Mouse (Mus musculus) intestine, postnatal 0 days (tissue): ENCODE results near the gene Gm26992. TPM values are rescaled to one million over a fixed set of nuclear protein-coding genes. Genes with fewer than 3 reads are reported as not detected.
A peak's percentile ranks its signal among the peaks of the same experiment; 100 is the strongest.

Experiments
- ATAC-seq: fragments of 200-750 bp; cut with Nextera tagmentation; 2 replicates; pipeline ENCODE4 v1.8.0; 2017; ENCODE audit warnings: mild to moderate bottlenecking, moderate TSS enrichment, moderate library complexity
- H3K27ac ChIP-seq: fragments of 300-500 bp; sonication (generic); 2 replicates; pipeline ENCODE4 v1.5.1; 2014; ENCODE audit warnings: mild to moderate bottlenecking, low read depth, low read length, moderate library complexity
- H3K27me3 ChIP-seq: fragments of 300-500 bp; sonication (generic); replicated peaks from 2 replicates; pipeline ENCODE4 v1.6.1; 2014; ENCODE audit warnings: low read length, mixed read lengths; ENCODE audit not compliant: control insufficient read depth, insufficient read depth
- H3K36me3 ChIP-seq: fragments of 300-500 bp; sonication (generic); 2 replicates; pipeline ENCODE4 v1.6.1; 2014; ENCODE audit warnings: mild to moderate bottlenecking, moderate library complexity; ENCODE audit not compliant: control insufficient read depth, insufficient read depth
- H3K4me1 ChIP-seq: fragments of 300-500 bp; sonication (generic); replicated peaks from 2 replicates; pipeline ENCODE4 v1.6.1; 2014; ENCODE audit warnings: antibody characterized with exemption, low read length, mixed read lengths; ENCODE audit not compliant: control insufficient read depth, insufficient read depth
- H3K4me2 ChIP-seq: fragments of 300-500 bp; sonication (generic); replicated peaks from 2 replicates; pipeline ENCODE4 v1.6.1; 2014; ENCODE audit warnings: low read depth, mild to moderate bottlenecking, moderate library complexity
- H3K4me3 ChIP-seq: fragments of 300-500 bp; sonication (generic); 2 replicates; pipeline ENCODE4 v1.5.1; 2014; ENCODE audit warnings: low read depth, low read length
- H3K9ac ChIP-seq: fragments of 300-500 bp; sonication (generic); 2 replicates; pipeline ENCODE4 v1.6.1; 2014; ENCODE audit warnings: mild to moderate bottlenecking, low read depth, low read length
- H3K9me3 ChIP-seq: fragments of 300-500 bp; sonication (generic); 2 replicates; pipeline ENCODE4 v1.6.1; 2016; ENCODE audit warnings: mixed run types; ENCODE audit not compliant: control insufficient read depth
- CTCF ChIP-seq: sonication (generic); IDR thresholded peaks from 2 replicates; pipeline ENCODE4 v1.5.1; 2016; ENCODE audit warnings: low read depth, mild to moderate bottlenecking, control low read depth, antibody characterized with exemption, moderate library complexity
- WGBS: fragments of 180-500 bp; shearing (Covaris S2); extraction: QIAGEN DNeasy Blood & Tissue Kit; methylation state at CpG from one replicate; pipeline ENCODE4 v1.1.7; 2014; 5-methylcytosine and 5-hydroxymethylcytosine counted together
- polyA plus RNA-seq: library from polyadenylated mRNA; unstranded; fragments of >200 nt; fragmentation: Nextera tagmentation; extraction: Ambion mirVana; gene quantifications from 2 replicates; pipeline ENCODE4 v1.2.1, GENCODE M21; 2015

Gene Gm26992
- polyA plus RNA-seq, 1 experiment from 2014 or later = not detected

DNA sequence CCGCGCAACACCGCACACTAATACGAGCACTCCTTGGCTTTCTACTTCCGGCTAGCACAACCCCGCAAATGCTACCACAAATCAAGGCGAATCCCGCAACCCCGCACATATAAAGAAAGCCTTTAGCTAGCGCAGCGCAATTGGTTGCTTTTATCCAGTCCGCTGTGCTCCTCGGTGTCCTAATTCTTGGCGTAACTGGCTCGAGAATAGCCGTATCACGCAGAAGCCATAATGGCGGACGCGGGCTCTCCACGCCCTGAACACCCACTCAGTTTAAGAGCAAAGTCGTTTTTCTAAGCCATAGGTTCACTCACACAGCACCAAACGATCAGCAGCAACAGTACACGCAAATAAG is 60.3 kb downstream of the Gm26992 start:
- H3K27ac ChIP-seq = peak overlapping the region; percentile 60
- ATAC-seq = no peak
- peak overlapping the region; percentile 46; the same call in 1 of the 2 replicates for H3K9ac ChIP-seq
- H3K36me3 ChIP-seq = no peaks in the 10 kb centered on the region
- TF ChIP-seq CTCF = no peak
- no peaks in the 10 kb centered on the region for H3K27me3 ChIP-seq
- no peaks in the 10 kb centered on the region for H3K4me1 ChIP-seq
- WGBS = 65% methylated on average over 24 of the region's 24 CpGs
- H3K4me2 ChIP-seq = peak overlapping the region; percentile 49
- peak overlapping the region; percentile 46 for H3K4me3 ChIP-seq
- no peaks in the 10 kb centered on the region for H3K9me3 ChIP-seq

DNA sequence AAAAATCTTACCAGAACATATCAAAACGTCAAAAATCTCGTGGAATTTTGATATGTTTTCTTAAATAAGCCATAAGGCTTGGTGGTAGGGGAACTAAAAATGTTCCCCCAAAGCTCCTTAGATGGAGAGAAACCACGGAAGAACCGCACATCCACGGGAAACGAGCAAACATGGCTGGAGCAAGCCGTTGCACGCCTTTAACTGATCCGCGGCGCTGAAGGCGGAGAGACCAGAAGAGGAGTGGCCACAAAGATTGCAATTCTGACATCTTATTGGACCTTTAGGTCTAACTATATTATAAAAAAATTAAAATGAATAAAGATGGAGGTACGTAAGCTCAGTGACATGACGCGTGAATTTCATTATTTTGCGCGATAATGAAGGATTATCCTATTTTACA is 61.2 kb downstream of the Gm26992 start:
- Histone ChIP-seq H3K27me3 (no peaks in the 10 kb centered on the region), H3K9me3 (no peaks in the 10 kb centered on the region), H3K4me3 (peak overlapping the region; percentile 46), H3K4me1 (no peaks in the 10 kb centered on the region), H3K36me3 (no peaks in the 10 kb centered on the region), H3K4me2 (peak overlapping the region; percentile 50; the same call in 1 of the 2 replicates), H3K27ac (no peak overlapping the region), H3K9ac (no peak overlapping the region)
- 52% methylated on average over 17 of the region's 17 CpGs for WGBS
- no peak for TF ChIP-seq CTCF
- ATAC-seq = no peak; the same call in 1 of the 2 replicates

DNA sequence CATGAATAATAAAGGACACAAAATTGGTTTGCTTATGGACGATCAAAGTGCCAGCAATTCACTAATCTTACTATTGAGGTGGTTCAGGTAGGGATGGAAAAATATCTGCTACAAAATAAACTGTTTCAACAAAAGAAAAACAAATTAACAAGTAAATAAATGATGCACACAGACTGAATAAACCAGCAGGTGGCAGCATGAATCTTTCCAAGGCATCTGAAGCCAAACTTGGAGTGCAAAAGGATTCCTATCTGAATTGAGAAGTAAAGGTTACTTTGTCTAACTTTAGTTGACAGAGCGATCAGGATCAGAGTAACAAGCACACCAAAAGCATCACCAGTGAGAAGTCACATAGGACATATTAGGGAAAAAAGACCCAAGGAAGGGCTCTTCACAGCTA is 62.2 kb downstream of the Gm26992 start:
- Histone ChIP-seq H3K27ac (no peak overlapping the region), H3K4me1 (no peaks in the 10 kb centered on the region), H3K9ac (no peak overlapping the region), H3K9me3 (no peaks in the 10 kb centered on the region), H3K4me3 (no peak overlapping the region), H3K4me2 (peak overlapping the region; percentile 50; the same call in 1 of the 2 replicates), H3K36me3 (no peaks in the 10 kb centered on the region), H3K27me3 (no peaks in the 10 kb centered on the region)
- no peak for ATAC-seq
- peak; percentile 86 for TF ChIP-seq CTCF
- WGBS = 24% methylated on average over 2 of the region's 2 CpGs

DNA sequence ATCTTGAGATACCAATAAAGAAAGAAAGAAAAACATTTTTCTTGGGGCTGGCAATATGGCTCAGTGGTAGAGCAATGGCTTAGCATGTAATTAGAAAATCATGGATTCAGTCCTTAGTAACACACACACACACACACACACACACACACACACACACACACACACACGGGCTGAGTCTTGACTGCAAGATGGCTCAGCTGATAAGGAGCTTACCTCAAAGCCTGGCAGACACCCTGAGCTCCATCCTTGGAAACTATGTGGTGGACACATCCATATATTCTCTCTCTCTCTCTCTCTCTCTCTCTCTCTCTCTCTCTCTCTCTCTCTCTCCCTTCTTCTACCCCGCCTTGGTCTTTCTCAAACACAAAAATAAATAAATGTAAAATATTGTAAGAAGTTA is 69.0 kb downstream of the Gm26992 start:
- H3K9me3 ChIP-seq = no peaks in the 10 kb centered on the region
- no peak overlapping the region for H3K9ac ChIP-seq
- H3K4me3 ChIP-seq = no peak overlapping the region
- no peak for ATAC-seq
- 52% methylated on average over 2 of the region's 2 CpGs for WGBS
- TF ChIP-seq CTCF = no peak
- H3K36me3 ChIP-seq = no peaks in the 10 kb centered on the region
- H3K4me2 ChIP-seq = no peak overlapping the region
- no peak overlapping the region for H3K27ac ChIP-seq
- no peaks in the 10 kb centered on the region for H3K27me3 ChIP-seq
- H3K4me1 ChIP-seq = no peaks in the 10 kb centered on the region

DNA sequence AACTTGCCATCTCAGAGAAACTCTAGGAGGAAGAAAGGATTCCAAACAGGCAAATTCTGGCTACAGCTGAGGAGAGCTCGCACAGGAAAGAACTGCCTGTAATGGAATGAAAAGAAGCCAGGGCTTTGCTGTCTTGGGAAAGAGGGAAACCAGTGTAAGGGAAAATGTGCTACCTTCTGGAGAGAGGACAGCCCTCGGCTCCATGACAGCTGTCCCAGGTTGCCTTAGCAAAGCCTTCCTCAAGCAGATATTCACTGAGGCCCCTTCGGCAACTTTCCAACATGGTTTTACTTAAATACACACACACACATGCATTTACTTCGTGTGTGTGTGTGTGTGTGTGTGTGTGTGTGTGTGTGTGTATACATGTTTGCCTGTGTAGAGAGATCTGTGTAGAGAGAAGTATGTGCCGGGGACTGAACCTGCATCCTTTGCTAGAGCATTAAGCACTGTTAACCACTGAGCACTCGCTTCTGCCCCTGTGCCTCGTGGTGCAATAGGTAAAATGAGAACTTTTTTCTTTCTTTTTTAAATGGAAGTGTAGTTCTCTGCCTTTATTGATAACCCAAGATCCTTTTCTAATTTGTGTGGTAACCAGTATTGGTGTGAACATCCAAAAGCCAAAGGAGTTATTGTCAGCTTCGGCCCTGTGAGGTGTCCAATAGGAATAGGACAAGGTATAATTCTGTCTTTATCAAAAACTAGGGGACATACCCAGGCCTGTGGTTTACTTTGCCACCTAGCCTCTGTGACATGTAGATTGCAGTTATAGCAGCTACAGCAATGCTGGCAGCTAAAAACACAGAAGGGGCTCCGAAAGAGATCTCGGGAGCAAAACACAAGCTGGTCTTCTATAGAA is 70.8 kb downstream of the Gm26992 start:
- peak overlapping the region; percentile 60 for H3K4me2 ChIP-seq
- 38% methylated on average over 10 of the region's 10 CpGs for WGBS
- 0 out of 2 replicates have a peak overlapping the region, but pooled peaks have one; percentile 74 for H3K9ac ChIP-seq
- no peaks in the 10 kb centered on the region for H3K27me3 ChIP-seq
- H3K36me3 ChIP-seq = no peaks in the 10 kb centered on the region
- peak overlapping the region; percentile 60 for H3K4me3 ChIP-seq
- ATAC-seq = no peak
- H3K4me1 ChIP-seq = no peaks in the 10 kb centered on the region
- TF ChIP-seq CTCF = no peak
- peak overlapping the region; percentile 88 for H3K27ac ChIP-seq
- H3K9me3 ChIP-seq = no peaks in the 10 kb centered on the region

DNA sequence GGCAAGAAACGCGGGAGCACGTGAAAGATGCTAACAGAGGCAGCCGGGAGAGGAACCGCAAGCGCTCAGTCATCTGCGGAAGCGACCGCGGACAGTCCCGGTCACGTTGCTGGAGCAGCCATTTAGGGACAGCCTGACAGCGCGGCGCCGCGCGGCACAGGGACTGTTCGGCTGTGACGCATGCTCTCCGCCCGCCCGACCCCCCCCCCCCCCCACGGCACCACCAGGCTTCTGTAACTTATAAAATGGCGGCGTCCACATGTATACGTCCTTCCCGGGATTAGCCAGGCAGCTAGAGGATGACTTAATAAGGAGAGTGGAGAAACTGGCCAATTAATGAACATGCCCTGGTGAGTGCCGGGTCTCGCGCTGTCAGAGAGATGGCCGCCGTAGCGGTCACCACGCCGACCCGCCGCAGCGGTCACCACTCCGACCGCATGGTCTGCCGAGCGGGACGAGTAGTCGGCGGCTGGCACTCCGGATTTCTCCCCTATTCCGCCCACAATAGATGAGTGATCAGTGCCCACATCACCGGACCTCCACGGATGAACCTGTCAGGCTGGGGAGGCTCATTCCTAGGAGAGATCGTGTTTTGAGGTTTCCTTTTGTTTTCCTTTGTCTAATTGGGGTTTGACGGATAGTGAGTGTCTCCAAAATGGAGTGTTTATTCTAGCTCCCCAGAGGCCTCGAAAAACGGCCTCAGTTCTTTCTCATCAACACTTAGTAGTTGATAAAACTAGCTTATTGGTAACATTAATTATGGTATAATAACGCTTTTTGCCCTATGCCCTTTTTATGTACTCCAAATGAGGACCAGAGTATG is 71.8 kb downstream of the Gm26992 start:
- WGBS = under 1% methylated on average over 49 of the region's 55 CpGs
- peak overlapping the region; percentile 60 for H3K4me3 ChIP-seq
- H3K4me2 ChIP-seq = peak overlapping the region; percentile 60
- no peaks in the 10 kb centered on the region for H3K9me3 ChIP-seq
- no peaks in the 10 kb centered on the region for H3K36me3 ChIP-seq
- ATAC-seq = peak; percentile 94
- H3K27me3 ChIP-seq = no peaks in the 10 kb centered on the region
- TF ChIP-seq CTCF = no peak
- peak overlapping the region; percentile 74 for H3K9ac ChIP-seq
- peak overlapping the region; percentile 88 for H3K27ac ChIP-seq
- no peaks in the 10 kb centered on the region for H3K4me1 ChIP-seq
